Mouse (Mus musculus) CH12.LX (cell line): Measurements from ENCODE around the gene Camta1. TPM values are rescaled to one million over a fixed set of nuclear protein-coding genes. Genes with fewer than 3 reads are reported as not detected.

ENCODE experiments used
- DNase-seq: peaks from one replicate; pipeline ENCODE4 v3.0.0-alpha.2; 2013; ENCODE audit errors: extremely low read depth
- H3K27ac ChIP-seq: 2 replicates; pipeline ENCODE4 v1.5.1; 2012; ENCODE audit warnings: low read depth, mild to moderate bottlenecking, control low read depth, moderate library complexity; ENCODE audit not compliant: insufficient read depth
- H3K27me3 ChIP-seq: replicated peaks from 2 replicates; pipeline ENCODE3; 2012; ENCODE audit warnings: inconsistent platforms
- H3K36me3 ChIP-seq, 2 experiments: replicated peaks in 1 of 2; 2 replicates each; pipeline versions ENCODE3 to v1.6.1; 2012; ENCODE audit warnings: inconsistent platforms in 1 of 2, low read length in 1 of 2, mild to moderate bottlenecking in 1 of 2, mixed read lengths in 1 of 2, moderate library complexity in 1 of 2; ENCODE audit not compliant: control insufficient read depth in 1 of 2, insufficient read depth in 1 of 2
- H3K4me1 ChIP-seq, 2 experiments: 2 replicates each; pipeline ENCODE4 v1.6.1; 2012; ENCODE audit warnings: inconsistent platforms in 1 of 2, moderate library complexity in 1 of 2; ENCODE audit not compliant: insufficient read depth in 2 of 2, control insufficient read depth in 1 of 2
- H3K4me2 ChIP-seq: 2 replicates; pipeline ENCODE4 v1.6.1; 2012; ENCODE audit warnings: low read depth, mild to moderate bottlenecking, control low read depth; ENCODE audit not compliant: poor library complexity, insufficient read depth, severe bottlenecking
- H3K4me3 ChIP-seq, 3 experiments: fragments of 150-350 bp in 1 of 3; sonication (generic) in 1 of 3; replicated peaks in 1 of 3; 2 replicates each; pipeline versions ENCODE3 to v1.5.1; 2011 to 2012; ENCODE audit warnings: low read depth in 2 of 3, low read length in 2 of 3, mild to moderate bottlenecking in 2 of 3, moderate library complexity in 2 of 3, control low read depth in 1 of 3, improper control_type of control experiment in 1 of 3, inconsistent platforms in 1 of 3, mixed read lengths in 1 of 3; ENCODE audit not compliant: poor library complexity in 1 of 3
- H3K79me2 ChIP-seq: replicated peaks from 2 replicates; pipeline ENCODE4 v1.6.1; 2012; ENCODE audit warnings: mild to moderate bottlenecking, moderate library complexity; ENCODE audit not compliant: control insufficient read depth, poor library complexity, insufficient read depth, severe bottlenecking; ENCODE audit errors: extremely low read depth
- H3K9ac ChIP-seq: 2 replicates; pipeline ENCODE4 v1.6.1; 2012; ENCODE audit warnings: low read depth, mild to moderate bottlenecking, control low read depth, moderate library complexity; ENCODE audit not compliant: insufficient read depth
- H3K9me3 ChIP-seq: replicated peaks from 2 replicates; pipeline ENCODE3; 2012; ENCODE audit warnings: low read length, inconsistent platforms, mixed read lengths
- BHLHE40 ChIP-seq: IDR thresholded peaks from 2 replicates; pipeline ENCODE4 v1.6.1; 2011; ENCODE audit warnings: mild to moderate bottlenecking, low read depth, low read length, improper control_type of control experiment
- CTCF ChIP-seq, 2 experiments: IDR thresholded peaks in 1 of 2; conservative IDR thresholded peaks in 1 of 2; 2 replicates each; pipeline ENCODE4 v1.5.1; 2011 to 2012; ENCODE audit warnings: low read depth in 2 of 2, low read length in 2 of 2, improper control_type of control experiment in 1 of 2, inconsistent platforms in 1 of 2, mild to moderate bottlenecking in 1 of 2, moderate library complexity in 1 of 2
- E2F4 ChIP-seq: IDR thresholded peaks from 2 replicates; pipeline ENCODE4 v1.6.1; 2011; ENCODE audit warnings: low read depth, low read length, improper control_type of control experiment; ENCODE audit not compliant: insufficient replicate concordance
- EP300 ChIP-seq: IDR thresholded peaks from 2 replicates; pipeline ENCODE4 v1.6.1; 2011; ENCODE audit warnings: low read length, improper control_type of control experiment
- ETS1 ChIP-seq: conservative IDR thresholded peaks from 2 replicates; pipeline ENCODE4 v1.6.1; 2012; ENCODE audit warnings: low read depth, mild to moderate bottlenecking, inconsistent platforms, low read length, improper control_type of control experiment, moderate library complexity
- JUN ChIP-seq: IDR thresholded peaks from 2 replicates; pipeline ENCODE4 v1.6.1; 2011; ENCODE audit warnings: low read depth, mild to moderate bottlenecking, low read length, improper control_type of control experiment, moderate library complexity; ENCODE audit not compliant: insufficient read depth
- JUND ChIP-seq: conservative IDR thresholded peaks from 2 replicates; pipeline ENCODE4 v1.6.1; 2011; ENCODE audit warnings: low read depth, low read length, improper control_type of control experiment
- KAT2A ChIP-seq: IDR thresholded peaks from 2 replicates; pipeline ENCODE4 v1.6.1; 2012; ENCODE audit warnings: low read length, improper control_type of control experiment, inconsistent platforms; ENCODE audit not compliant: insufficient replicate concordance
- MAZ ChIP-seq: IDR thresholded peaks from 2 replicates; pipeline ENCODE4 v1.6.1; 2012; ENCODE audit warnings: low read depth, mild to moderate bottlenecking, inconsistent platforms, low read length, improper control_type of control experiment, moderate library complexity
- MEF2A ChIP-seq: IDR thresholded peaks from 2 replicates; pipeline ENCODE4 v1.6.1; 2014; ENCODE audit warnings: low read depth, mild to moderate bottlenecking, inconsistent platforms, low read length, improper control_type of control experiment, borderline replicate concordance
- MYC ChIP-seq: IDR thresholded peaks from 2 replicates; pipeline ENCODE4 v1.6.1; 2011; ENCODE audit warnings: low read depth, mild to moderate bottlenecking, improper control_type of control experiment, low read length
- NRF1 ChIP-seq: IDR thresholded peaks from 2 replicates; pipeline ENCODE4 v1.6.1; 2014; ENCODE audit warnings: low read depth, mild to moderate bottlenecking, inconsistent platforms, low read length, improper control_type of control experiment, moderate library complexity
- POLR2A ChIP-seq: IDR thresholded peaks from 2 replicates; pipeline ENCODE4 v1.6.1; 2011; ENCODE audit warnings: low read depth, mild to moderate bottlenecking, improper control_type of control experiment, low read length
- RCOR1 ChIP-seq: conservative IDR thresholded peaks from 2 replicates; pipeline ENCODE4 v1.6.1; 2012; ENCODE audit warnings: low read depth, mild to moderate bottlenecking, inconsistent platforms, low read length, improper control_type of control experiment
- SIN3A ChIP-seq: IDR thresholded peaks from 2 replicates; pipeline ENCODE4 v1.6.1; 2012; ENCODE audit warnings: low read length, improper control_type of control experiment, inconsistent platforms
- SMC3 ChIP-seq: IDR thresholded peaks from 2 replicates; pipeline ENCODE4 v1.6.1; 2011; ENCODE audit warnings: low read depth, low read length, improper control_type of control experiment
- TCF12 ChIP-seq: IDR thresholded peaks from 2 replicates; pipeline ENCODE4 v1.6.1; 2014; ENCODE audit warnings: low read depth, mild to moderate bottlenecking, inconsistent platforms, low read length, improper control_type of control experiment
- UBTF ChIP-seq: IDR thresholded peaks from 2 replicates; pipeline ENCODE4 v1.6.1; 2012; ENCODE audit warnings: low read depth, mild to moderate bottlenecking, inconsistent platforms, low read length, improper control_type of control experiment, moderate library complexity
- USF2 ChIP-seq: conservative IDR thresholded peaks from 2 replicates; pipeline ENCODE4 v1.6.1; 2011; ENCODE audit warnings: low read depth, low read length, improper control_type of control experiment
- ZKSCAN1 ChIP-seq: IDR thresholded peaks from 2 replicates; pipeline ENCODE4 v1.6.1; 2012; ENCODE audit warnings: low read depth, inconsistent platforms, low read length, improper control_type of control experiment, borderline replicate concordance
- dilution Hi-C: fragments of 300-500 bp; cut with MboI; formaldehyde crosslinking; loops from 2 replicates; pipeline ENCODE4 v1.14.3; 2020; ENCODE audit warnings: low sequenced_read_pairs; ENCODE audit not compliant: extremely low pct_unique_long_range_greater_than_20kb, extremely low pct_ligation_motif_present
- in situ Hi-C: fragments of 300-500 bp; cut with MboI; formaldehyde crosslinking; loops from 3 replicates; pipeline ENCODE4 v1.14.3; 2019; ENCODE audit warnings: low sequenced_read_pairs, low pct_ligation_motif_present, low pct_unique_long_range_greater_than_20kb, mixed read lengths
- polyA plus RNA-seq: library from polyadenylated mRNA; unstranded; fragments of >175 nt; gene quantifications from 2 replicates; pipeline ENCODE4 v1.2.1, GENCODE M21; 2012; ENCODE audit warnings: low read depth; ENCODE audit not compliant: insufficient read length
- total RNA-seq, 2 experiments: library from RNA; depleted of rRNA; stranded (reverse); fragments of 300-350 nt in 1 of 2; fragments of >200 nt in 1 of 2; gene quantifications; 2 replicates each; pipeline ENCODE4 v1.2.3; 2012 to 2014

Camta1 gene
- total and polyA plus RNA-seq, 3 experiments: 9.9 to 32.5 (median 15.3) TPM

GRCm38 (mm10) chr4:151770697-151771096, 91.0 kb downstream of the Camta1 start:
- Histone ChIP-seq H3K9me3 (no peaks in the 10 kb centered on the region), H3K9ac (no peak overlapping the region), H3K4me3 (no peak overlapping the region), H3K36me3 (peaks cover 0 to 7% of the 10 kb centered on the region in 2 experiments), H3K27me3 (no peaks in the 10 kb centered on the region), H3K27ac (no peak overlapping the region), H3K4me1 (no peaks in the 10 kb centered on the region), H3K79me2 (no peaks in the 10 kb centered on the region), H3K4me2 (no peak overlapping the region)
- TF ChIP-seq CTCF (conservative IDR thresholded peaks at IDR 0.05 in 1 of 2, IDR thresholded peaks at IDR 0.05 in 1 of 2; ENCODE audit: low read depth in 2 of 2, low read length in 2 of 2) (no peak), SMC3 (no peak), USF2 (no peak), KAT2A (no peak), ZKSCAN1 (no peak), EP300 (no peak), MAZ (no peak), BHLHE40 (no peak), NRF1 (no peak), MEF2A (no peak), RCOR1 (no peak), UBTF (no peak), E2F4 (no peak)
- no peak for DNase-seq
- in situ Hi-C loops (loop anchor here (25.0 kb wide), 1 partner anchor 608 kb away; no protein-coding TSS in a partner anchor), dilution Hi-C loops (no loop called here)

DNA sequence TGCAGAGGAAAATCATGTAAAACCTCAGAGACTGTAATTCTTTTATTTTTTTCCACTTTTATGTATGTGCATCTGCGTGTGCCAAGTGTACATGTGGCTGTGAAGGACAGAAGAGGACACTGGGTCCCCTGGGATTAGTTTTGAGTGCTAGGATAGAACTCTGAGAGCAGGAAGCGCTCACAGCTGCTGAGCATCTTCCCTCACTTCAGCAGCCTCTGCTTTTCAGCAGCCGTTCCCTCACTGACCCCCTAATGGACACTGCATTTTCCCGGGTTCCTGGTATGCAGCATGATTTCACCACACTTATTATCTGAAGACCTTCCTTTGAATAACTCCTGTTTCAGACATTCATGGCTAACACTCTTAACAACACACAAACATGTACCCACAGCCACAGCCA, 93.9 kb downstream of the Camta1 start:
- in situ Hi-C loops: loop anchor here (25.0 kb wide), 1 partner anchor 605 kb away; no protein-coding TSS in a partner anchor

More for the DNA sequence above, 93.9 kb downstream of the Camta1 start:
- Histone ChIP-seq H3K9ac (no peak overlapping the region), H3K36me3 (peaks cover 0 to 4% of the 10 kb centered on the region in 2 experiments)
- no peak for TF ChIP-seq NRF1
- TF ChIP-seq TCF12: no peak
- no peak for TF ChIP-seq KAT2A
- TF ChIP-seq JUN: no peak
- no peak for TF ChIP-seq JUND
- TF ChIP-seq BHLHE40: no peak
- no peak for TF ChIP-seq SIN3A
- TF ChIP-seq MYC: no peak
- TF ChIP-seq E2F4: no peak
- no peak for TF ChIP-seq POLR2A
- no peak for TF ChIP-seq ETS1
- TF ChIP-seq, all 38 proteins: peak for 0
- no peak for DNase-seq
- H3K4me3 ChIP-seq: no peak overlapping the region
- H3K4me2 ChIP-seq: no peak overlapping the region
- no peak overlapping the region for H3K27ac ChIP-seq
- H3K27me3 ChIP-seq: no peaks in the 10 kb centered on the region
- no peaks in the 10 kb centered on the region for H3K79me2 ChIP-seq
- H3K9me3 ChIP-seq: peaks cover 2% of the 10 kb centered on the region
- dilution Hi-C loops: no loop called here
- H3K4me1 ChIP-seq: no peaks in the 10 kb centered on the region
